9 mouse cellular contexts compared by ENCODE assay signal in the genomic region with DNA sequence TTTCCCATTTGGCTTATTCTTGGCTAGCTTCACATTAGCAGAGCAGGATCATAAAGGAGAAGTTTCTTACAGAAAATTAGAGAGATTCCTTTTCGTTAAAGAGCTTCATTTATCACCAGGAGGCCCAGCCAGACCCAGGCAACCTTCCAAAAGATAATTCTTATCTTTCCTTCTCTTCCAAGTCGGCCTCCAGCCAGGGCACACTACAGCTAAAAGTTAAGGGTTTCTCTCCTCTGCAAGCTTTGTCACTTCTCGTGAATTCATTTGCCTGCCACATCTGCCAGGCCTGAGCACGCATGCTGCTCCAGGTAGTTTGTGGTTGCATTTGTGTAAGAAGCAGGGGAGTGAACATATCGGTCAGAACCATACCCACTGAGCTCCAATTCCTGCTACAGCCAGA. TPM values are rescaled to one million over a fixed set of nuclear protein-coding genes. Genes with fewer than 3 reads are reported as not detected.
DNase-seq lines count a peak whose midpoint lies in the region; ATAC-seq and TF ChIP-seq lines count a peak whose summit lies in the region.
"Had no signal": no experiment of that assay in that cellular context is flagged by ENCODE, and none has a peak within 500 bp of the region (broad histone marks: within the 10 kb centered on the region; RNA-seq: fewer than 3 reads in every experiment).

No protein-coding gene starts in this region.

- no peaks in the 10 kb centered on the region for H3K9me3 ChIP-seq in erythroblast, embryonic 14.5 days (ENCODE audit: control insufficient read depth, low read length)
- no peaks in the 10 kb centered on the region for H3K9me3 ChIP-seq in intestine, embryonic 14.5 days (ENCODE audit: control insufficient read depth, low read length)

- H3K4me3 ChIP-seq in layer of hippocampus, adult 2 months, result peak overlapping the region; percentile 97
- peak overlapping the region; percentile 87 for H3K4me3 ChIP-seq in erythroblast, embryonic 14.5 days (replicated peaks)
- no peak overlapping the region; the same call in 1 of the 2 replicates for H3K4me3 ChIP-seq in intestine, embryonic 14.5 days (ENCODE audit: low read depth, low read length)
- peak overlapping the region; percentile 67 for H3K4me3 ChIP-seq in myocyte

- H3K4me1 ChIP-seq in erythroblast, embryonic 14.5 days (ENCODE audit: control insufficient read depth), result peaks cover 71% of the 10 kb centered on the region
- H3K4me1 ChIP-seq in intestine, embryonic 14.5 days (replicated peaks; ENCODE audit: control insufficient read depth, insufficient read depth, low read length), result peaks cover 7% of the 10 kb centered on the region

- 51% methylated on average over 5 of the region's 5 CpGs for WGBS in intestine, embryonic 14.5 days

- no peak for TF ChIP-seq CTCF in layer of hippocampus, adult 2 months (conservative IDR thresholded peaks at IDR 0.05)

- ATAC-seq in intestine, embryonic 14.5 days (replicated peaks; ENCODE audit: low FRiP score, low TSS enrichment, low read depth), result no peak

- no peak for TF ChIP-seq POLR2A in myocyte (IDR thresholded peaks at IDR 0.05; ENCODE audit: insufficient read length, low read depth)

- H3K79me2 ChIP-seq in myocyte (ENCODE audit: control insufficient read depth, insufficient read depth), result peaks cover 15% of the 10 kb centered on the region

- peak overlapping the region; percentile 74; the same call in 1 of the 2 replicates for H3K4me2 ChIP-seq in intestine, embryonic 14.5 days (ENCODE audit: low read length)
- peak overlapping the region; percentile 86 for H3K4me2 ChIP-seq in myocyte (ENCODE audit: low read depth)

- DNase-seq in layer of hippocampus, adult 2 months (ENCODE audit: low spot score in 2 of 2), result no peak
- no peak for DNase-seq in layer of hippocampus, adult 9-10 months (ENCODE audit: low spot score)
- DNase-seq in intestine, embryonic 14.5 days (ENCODE audit: low spot score), result peak; percentile 58
- DNase-seq in gastrocnemius, postnatal 25 days, result no peak
- no peak for DNase-seq in layer of hippocampus, postnatal 36 days
- no peak for DNase-seq in cerebellum, adult 8-10 months

- no peaks in the 10 kb centered on the region for H3K27me3 ChIP-seq in erythroblast, embryonic 14.5 days (ENCODE audit: control insufficient read depth)
- no peaks in the 10 kb centered on the region for H3K27me3 ChIP-seq in intestine, embryonic 14.5 days (replicated peaks; ENCODE audit: control insufficient read depth, insufficient read depth, low read length)
- no peaks in the 10 kb centered on the region for H3K27me3 ChIP-seq in myocyte (ENCODE audit: control insufficient read depth, insufficient read depth, insufficient read length)

- H3K36me3 ChIP-seq in erythroblast, embryonic 14.5 days (ENCODE audit: control insufficient read depth), result peaks cover 57% of the 10 kb centered on the region
- H3K36me3 ChIP-seq in intestine, embryonic 14.5 days (ENCODE audit: control insufficient read depth, insufficient read depth, low read length), result peaks cover 13% of the 10 kb centered on the region
- peaks cover 14% of the 10 kb centered on the region for H3K36me3 ChIP-seq in myocyte (ENCODE audit: control insufficient read depth, insufficient read depth)

- H3ac ChIP-seq in myocyte (ENCODE audit: control insufficient read depth, insufficient read length), result no peak overlapping the region

- H3K27ac ChIP-seq in layer of hippocampus, adult 2 months, result peak overlapping the region; percentile 97
- H3K27ac ChIP-seq in intestine, embryonic 14.5 days (ENCODE audit: low read depth), result peak overlapping the region; percentile 79; the same call in 1 of the 2 replicates

- no peak overlapping the region for H3K9ac ChIP-seq in intestine, embryonic 14.5 days (ENCODE audit: low read length)

TF ChIP-seq in myocyte, 11 proteins besides CTCF, POLR2A, EP300 and RAD21:
- TF ChIP-seq USF1 (IDR thresholded peaks at IDR 0.05; ENCODE audit: low read depth) (no peak), E2F4 (IDR thresholded peaks at IDR 0.05; ENCODE audit: insufficient read depth) (no peak), POLR2AphosphoS2 (IDR thresholded peaks at IDR 0.05; ENCODE audit: insufficient read length, low read depth) (no peak), SRF (IDR thresholded peaks at IDR 0.05; ENCODE audit: control insufficient read depth, insufficient read length, low read depth) (no peak), REST (IDR thresholded peaks at IDR 0.05; ENCODE audit: insufficient read depth, insufficient read length) (no peak), CEBPB (IDR thresholded peaks at IDR 0.05; ENCODE audit: insufficient read depth, poor library complexity, severe bottlenecking) (no peak)

RNA-seq across cellular contexts. Expression of a gene that starts 0.8 kb away (rescaled TPM):
- total RNA-seq in layer of hippocampus, adult 2 months (2021), result 10 to 100 TPM; 48.8 to 58.6 TPM
- polyA plus RNA-seq in erythroblast, embryonic 14.5 days (2012), result 45.0 and 55.5 TPM in 2 replicates
- polyA plus RNA-seq in intestine, embryonic 14.5 days (2014; fragmentation: Nextera tagmentation; extraction: Ambion mirVana), result 29.5 and 32.4 TPM in 2 replicates
- polyA plus RNA-seq in myocyte (2012; fragmentation: generic; extraction: Trizol), result 20.0 TPM
- total RNA-seq in gastrocnemius, postnatal 25 days (2021), result 10 to 100 TPM; 18.9 to 21.6 TPM
- total RNA-seq in layer of hippocampus, postnatal 36 days (2021), result 10 to 100 TPM; 52.3 to 53.8 TPM

RNA-seq across cellular contexts. Expression of a gene that starts 30.7 kb away (rescaled TPM):
- not detected for total RNA-seq in layer of hippocampus, adult 2 months (2021)
- 0.04 TPM in 1 of 2 replicates, not detected in the other for polyA plus RNA-seq in erythroblast, embryonic 14.5 days (2012)
- not detected in 2 replicates for polyA plus RNA-seq in intestine, embryonic 14.5 days (2014; fragmentation: Nextera tagmentation; extraction: Ambion mirVana)
- polyA plus RNA-seq in myocyte (2012; fragmentation: generic; extraction: Trizol), result not detected
- not detected for total RNA-seq in gastrocnemius, postnatal 25 days (2021)
- total RNA-seq in layer of hippocampus, postnatal 36 days (2021), result not detected
- polyA plus RNA-seq: large intestine, adult 2 months had no signal

RNA-seq across cellular contexts. Expression of a gene that starts 49.6 kb away (rescaled TPM):
- not detected for total RNA-seq in layer of hippocampus, adult 2 months (2021)
- not detected in 2 replicates for polyA plus RNA-seq in erythroblast, embryonic 14.5 days (2012)
- polyA plus RNA-seq in intestine, embryonic 14.5 days (2014; fragmentation: Nextera tagmentation; extraction: Ambion mirVana), result 0.12 TPM in 1 of 2 replicates, not detected in the other
- not detected for polyA plus RNA-seq in myocyte (2012; fragmentation: generic; extraction: Trizol)
- not detected for total RNA-seq in gastrocnemius, postnatal 25 days (2021)
- total RNA-seq in layer of hippocampus, postnatal 36 days (2021), result not detected

RNA-seq across cellular contexts. Expression of a gene that starts 52.5 kb away (rescaled TPM):
- not detected for total RNA-seq in layer of hippocampus, adult 2 months (2021)
- not detected in 2 replicates for polyA plus RNA-seq in erythroblast, embryonic 14.5 days (2012)
- polyA plus RNA-seq in intestine, embryonic 14.5 days (2014; fragmentation: Nextera tagmentation; extraction: Ambion mirVana), result not detected in 2 replicates
- polyA plus RNA-seq in myocyte (2012; fragmentation: generic; extraction: Trizol), result not detected
- not detected for total RNA-seq in gastrocnemius, postnatal 25 days (2021)
- total RNA-seq in layer of hippocampus, postnatal 36 days (2021), result not detected
- polyA plus RNA-seq: large intestine, adult 2 months had no signal

RNA-seq across cellular contexts. Expression of a gene that starts 58.4 kb away (rescaled TPM):
- 10 to 100 TPM; 86.0 to 92.5 TPM for total RNA-seq in layer of hippocampus, adult 2 months (2021)
- polyA plus RNA-seq in erythroblast, embryonic 14.5 days (2012), result 0.21 and 0.29 TPM in 2 replicates
- polyA plus RNA-seq in intestine, embryonic 14.5 days (2014; fragmentation: Nextera tagmentation; extraction: Ambion mirVana), result 108 and 123 TPM in 2 replicates
- polyA plus RNA-seq in myocyte (2012; fragmentation: generic; extraction: Trizol), result 68.1 TPM
- 10 to 100 TPM; 63.9 to 64.2 TPM for total RNA-seq in gastrocnemius, postnatal 25 days (2021)
- 10 to 100 TPM; 80.2 to 87.5 TPM for total RNA-seq in layer of hippocampus, postnatal 36 days (2021)
